Mouse (Mus musculus): ENCODE measurements at regions not wholly inside any gene's neighbourhood (a gene's known extent, or its start where the extent isn't known, plus 50 kb on each side); places are given as distances from the start of the nearest gene placed in this dataset.

- TF ChIP-seq CTCF (IDR thresholded peaks at IDR 0.05; ENCODE audit: extremely low read depth, insufficient read depth, insufficient read length, insufficient replicate concordance) (no peak), POLR2A (IDR thresholded peaks at IDR 0.05; ENCODE audit: low read depth, low read length) (no peak)
Observed at GRCm38 (mm10) chr1:166900441-166901161, 100.6 kb upstream of the Fam78b start.
